Mouse (Mus musculus): Measurements from ENCODE around the gene Scn4a. TPM values are rescaled to one million over a fixed set of nuclear protein-coding genes. Genes with fewer than 3 reads are reported as not detected.
A peak's percentile ranks its signal among the peaks of the same experiment; 100 is the strongest.
"Not testable (repeated sequence)": the region's sequence is repeated elsewhere in the genome, so short reads cannot be mapped to it uniquely, and the experiment has no call there.

Scn4a gene
- 100 to 1,000 TPM; 472 to 505 TPM for total RNA-seq (2021)
- long read RNA-seq, experiment 1, full-length matches to known transcripts = 7 of 187 reads
- long read RNA-seq, experiment 1, partial matches to known transcripts = 52 of 187 reads
- long read RNA-seq, experiment 1, other reads (novel, unspliced or antisense) = 128 of 187 reads
- long read RNA-seq, experiment 2, full-length matches to known transcripts = 1 of 115 reads
- long read RNA-seq, experiment 2, partial matches to known transcripts = 34 of 115 reads
- long read RNA-seq, experiment 2, other reads (novel, unspliced or antisense) = 80 of 115 reads

GRCm38 (mm10) chr11:106353188-106353587, at the start of gene Scn4a:
Gene Scn4a (minus strand): TSS chr11:106353288.
- no peak for DNase-seq (ENCODE audit: low spot score)

DNA sequence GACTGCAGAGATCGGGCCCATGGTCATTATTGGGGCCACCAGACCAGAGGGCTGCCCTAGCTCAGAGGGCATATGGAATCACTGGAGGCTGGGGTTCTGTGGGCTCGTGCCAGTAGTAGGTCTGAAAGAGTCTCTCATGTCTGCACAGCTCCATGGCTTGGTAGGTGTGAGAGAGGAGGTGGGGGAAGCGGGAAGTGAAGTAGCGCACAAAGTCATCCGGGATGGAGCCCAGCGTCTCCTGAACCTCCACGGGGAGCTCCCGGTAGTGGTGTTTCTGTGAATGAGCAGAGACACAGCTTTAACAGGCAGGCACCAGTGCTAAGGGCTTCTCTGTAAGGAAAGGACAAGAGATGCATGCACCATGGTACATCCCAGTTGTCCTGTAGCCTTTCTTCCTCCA, 45.4 kb upstream of the Scn4a start:
- DNase-seq (ENCODE audit: low spot score) = no peak

DNA sequence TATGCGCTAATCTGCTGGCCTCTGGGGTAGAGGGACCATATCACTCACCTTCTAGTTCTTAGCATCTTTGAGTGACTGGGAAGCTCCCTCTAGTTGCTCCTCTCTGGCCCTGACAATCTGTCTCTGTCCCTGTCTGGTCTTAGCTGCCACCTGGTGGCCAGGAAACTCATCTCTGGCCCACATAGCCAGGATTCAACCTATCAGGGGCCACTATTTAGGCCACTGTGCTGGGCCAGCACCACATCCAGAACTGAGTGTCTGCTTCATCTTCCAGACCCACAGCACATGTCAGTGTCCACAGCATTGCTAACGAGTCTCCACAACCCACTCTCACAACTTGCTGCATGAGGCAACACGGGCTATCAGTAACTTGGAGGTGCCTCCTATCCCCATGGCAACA, 44.6 kb upstream of the Scn4a start:
- DNase-seq (ENCODE audit: low spot score) = no peak

- not testable (repeated sequence) for DNase-seq (ENCODE audit: low spot score)
Measured at GRCm38 (mm10) chr11:106394055-106394454, 41.0 kb upstream of the Scn4a start.

- no peak for DNase-seq (ENCODE audit: low spot score)
Measured at GRCm38 (mm10) chr11:106393331-106393616, 40.2 kb upstream of the Scn4a start.

DNA sequence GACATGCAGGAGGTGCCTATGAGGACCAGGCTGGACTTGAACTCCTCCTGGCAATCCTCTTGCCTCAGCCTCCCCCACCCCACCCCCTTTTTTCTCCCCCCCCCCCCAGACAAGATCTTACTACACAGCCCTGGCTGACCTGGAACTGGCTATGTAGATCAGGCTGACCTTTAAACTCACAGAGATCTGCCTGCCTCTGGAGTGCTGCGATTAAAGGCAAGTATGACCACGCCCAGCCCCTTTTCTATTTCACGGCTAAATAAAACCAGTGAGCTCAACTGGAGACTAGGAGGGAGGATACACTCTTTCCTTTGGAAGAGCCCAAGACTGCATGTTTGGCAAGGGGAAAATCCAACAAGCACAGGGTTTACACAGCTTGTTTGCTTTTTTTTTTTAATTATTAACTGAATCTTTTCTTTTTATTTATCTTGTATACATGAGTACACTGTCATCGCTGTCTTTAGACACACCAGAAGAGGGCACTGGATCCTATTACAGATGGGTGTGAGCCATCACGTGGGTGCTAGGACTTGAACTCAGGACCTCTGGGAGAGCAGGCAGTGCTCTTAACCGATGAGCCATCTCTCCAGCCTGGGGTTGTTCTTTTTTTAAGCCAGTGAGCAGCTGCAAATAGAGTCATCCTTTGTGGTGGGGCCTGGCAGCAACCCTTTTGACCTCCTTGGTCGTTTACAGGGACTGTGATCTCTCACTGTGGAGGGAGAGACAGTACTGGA, 39.7 kb upstream of the Scn4a start:
- DNase-seq (ENCODE audit: low spot score) = no peak

GRCm38 (mm10) chr11:106391546-106392188, 38.6 kb upstream of the Scn4a start:
- DNase-seq (ENCODE audit: low spot score) = peak; percentile 81

DNA sequence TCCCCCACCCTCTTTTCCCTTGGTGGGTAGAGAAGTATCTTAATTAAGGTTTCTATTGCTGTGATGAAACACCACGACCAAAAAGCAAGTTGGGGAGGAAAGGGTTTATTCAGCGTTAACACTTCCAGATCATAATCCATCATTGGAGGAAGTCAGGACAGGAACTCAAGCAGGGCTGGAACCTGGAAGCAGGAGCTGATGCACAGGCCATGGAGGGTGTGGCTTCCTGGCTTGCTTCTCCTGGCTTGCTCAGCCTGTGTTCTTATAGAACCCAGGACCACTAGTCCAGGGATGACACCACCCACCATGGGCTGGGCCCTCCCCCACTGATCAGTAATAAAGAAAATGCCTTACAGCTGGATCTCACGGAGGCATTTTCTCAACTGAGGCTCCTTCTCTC, 37.7 kb upstream of the Scn4a start:
- no peak for DNase-seq (ENCODE audit: low spot score)

DNA sequence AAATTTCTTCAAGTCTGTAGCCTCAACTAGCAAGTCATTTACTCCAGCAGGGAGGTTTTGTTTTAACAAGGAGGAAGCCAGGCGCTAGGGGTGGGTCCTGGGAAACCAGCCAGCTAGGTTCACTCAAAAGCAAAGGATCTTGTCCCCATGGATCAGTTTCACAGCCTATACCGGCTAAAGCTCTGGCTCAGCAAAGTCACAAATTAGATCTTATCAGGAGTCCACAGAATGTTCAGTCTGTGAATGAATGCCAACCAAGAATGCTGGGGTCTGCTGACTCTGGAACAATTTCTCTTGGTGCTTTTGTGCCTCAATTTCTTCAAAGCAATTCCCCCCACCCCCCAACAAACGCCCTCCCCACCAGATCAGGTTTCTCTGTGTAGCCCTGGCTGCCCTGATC, 36.5 kb upstream of the Scn4a start:
- DNase-seq (ENCODE audit: low spot score) = no peak

DNA sequence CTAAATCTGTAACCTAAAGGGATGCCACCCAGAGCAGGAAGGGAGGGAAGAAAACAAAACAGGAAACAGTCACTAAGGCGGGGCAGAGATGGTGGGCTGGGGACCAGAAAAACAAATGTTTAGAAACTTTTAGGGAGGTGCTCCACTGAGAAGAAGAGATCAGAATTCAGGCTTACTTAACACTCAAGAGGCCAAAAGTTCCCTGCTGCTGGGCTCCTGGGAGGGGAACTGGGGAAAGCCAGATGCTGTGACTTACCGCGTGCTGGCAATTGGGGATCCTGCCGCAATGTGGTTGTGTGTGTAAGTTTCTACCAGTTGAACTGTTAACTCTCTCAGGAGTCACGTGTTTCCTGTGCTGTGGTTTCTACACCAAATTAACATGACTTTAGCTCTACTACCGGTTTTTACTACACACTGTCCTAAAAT, 34.7 kb upstream of the Scn4a start, which contains the start of gene Icam2:
Icam2 (minus strand) TSS at position 285 of the 426 bp plus-strand sequence.
- no peak for DNase-seq (ENCODE audit: low spot score)

DNA sequence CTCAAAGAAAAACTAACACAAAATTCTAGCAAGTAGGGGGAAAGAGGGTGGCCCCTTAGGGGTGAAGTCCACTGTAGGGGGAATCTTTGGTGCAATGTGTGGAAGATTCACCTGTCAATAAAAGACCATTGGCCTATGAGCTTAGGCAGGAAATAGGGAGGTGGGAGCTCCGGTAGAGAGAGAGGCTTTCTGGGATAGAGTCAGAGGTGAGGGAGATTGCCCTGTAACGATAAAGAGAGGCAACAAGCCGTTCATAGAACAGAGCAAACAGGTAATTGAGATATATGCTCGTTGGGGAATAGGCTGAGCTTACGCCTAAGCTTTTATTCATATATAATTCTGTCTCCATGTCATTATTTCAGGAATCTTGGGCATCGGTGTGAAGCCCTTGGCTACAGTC, 33.9 kb upstream of the Scn4a start:
- DNase-seq (ENCODE audit: low spot score) = no peak

GRCm38 (mm10) chr11:106386409-106386808, 33.3 kb upstream of the Scn4a start:
- no peak for DNase-seq (ENCODE audit: low spot score)

DNA sequence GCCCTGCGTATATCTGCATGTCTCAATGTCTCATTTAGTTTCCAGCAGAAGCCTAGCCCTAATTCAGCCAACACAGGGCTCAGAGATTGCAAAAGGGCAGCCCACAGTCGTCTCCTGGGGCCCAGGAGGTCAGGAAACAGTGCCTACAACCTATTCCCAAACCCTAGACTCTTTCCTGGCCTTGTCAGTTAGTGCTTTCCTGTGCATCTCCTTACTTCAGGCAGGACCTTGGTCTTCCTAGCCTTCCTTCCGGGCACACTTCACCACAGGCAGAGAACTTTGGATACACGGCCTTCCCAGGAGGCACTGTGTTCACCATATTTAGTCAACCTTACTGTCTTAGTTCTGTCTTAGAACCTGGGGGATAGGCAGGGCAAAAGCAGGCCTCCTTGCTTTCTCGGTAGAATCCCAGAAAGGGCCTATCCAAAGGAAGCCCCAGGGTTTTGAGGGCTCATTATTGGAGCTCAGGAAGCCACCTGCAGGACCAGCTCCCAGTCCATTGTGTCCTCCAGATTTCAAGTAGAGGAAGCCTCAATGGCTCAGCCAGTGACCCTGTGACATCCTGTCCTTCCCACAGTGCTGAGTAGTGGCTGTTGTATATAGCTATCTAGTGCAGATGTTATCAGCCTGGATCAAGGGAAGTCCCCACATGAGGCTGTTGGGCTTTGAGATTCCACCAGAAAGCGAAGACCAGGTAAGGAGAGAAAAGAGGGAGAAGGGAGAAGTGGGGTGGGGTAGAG, 30.1 kb upstream of the Scn4a start:
- no peak for DNase-seq (ENCODE audit: low spot score)

GRCm38 (mm10) chr11:106382424-106382823, 29.3 kb upstream of the Scn4a start:
- DNase-seq (ENCODE audit: low spot score) = no peak

DNA sequence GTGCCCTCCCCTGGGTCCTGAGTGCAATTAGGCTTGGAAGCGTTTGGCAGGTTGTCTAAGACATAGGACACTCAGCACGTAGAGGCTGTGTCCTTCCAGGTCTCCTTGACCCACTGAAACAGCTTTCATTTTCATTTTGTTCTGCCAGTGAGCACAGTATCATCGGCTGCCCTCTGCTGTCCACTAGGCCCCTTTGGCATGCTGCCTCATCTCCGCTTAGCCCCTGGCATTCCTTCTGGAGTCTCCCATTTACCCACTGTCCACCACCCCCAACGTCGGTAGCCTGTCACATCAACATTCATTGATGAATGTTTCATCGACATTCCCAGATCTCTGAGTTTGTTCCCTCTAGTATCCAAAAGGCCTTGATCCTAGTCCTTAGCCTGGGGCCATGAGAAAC, 28.8 kb upstream of the Scn4a start:
- DNase-seq (ENCODE audit: low spot score) = no peak

DNA sequence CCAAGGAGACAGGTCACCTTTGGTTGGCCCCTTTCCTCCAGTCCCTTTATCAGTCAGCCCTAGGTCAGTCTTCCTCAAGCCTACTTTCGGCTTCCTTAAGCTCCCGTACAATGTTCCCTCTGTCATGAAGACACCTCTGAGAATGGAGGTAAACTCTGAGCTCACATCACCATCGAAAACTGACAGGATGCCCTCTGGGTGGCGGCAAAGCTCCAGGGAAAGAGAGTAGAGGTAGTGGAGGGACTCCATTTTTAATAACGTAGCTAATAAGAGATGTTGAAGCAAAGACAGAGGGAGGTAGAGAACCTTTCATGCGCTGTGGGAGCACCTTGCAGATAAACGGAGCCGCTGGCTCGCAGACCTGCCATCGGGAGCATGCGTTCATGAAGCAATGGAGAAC, 27.9 kb upstream of the Scn4a start:
- DNase-seq (ENCODE audit: low spot score) = no peak

DNA sequence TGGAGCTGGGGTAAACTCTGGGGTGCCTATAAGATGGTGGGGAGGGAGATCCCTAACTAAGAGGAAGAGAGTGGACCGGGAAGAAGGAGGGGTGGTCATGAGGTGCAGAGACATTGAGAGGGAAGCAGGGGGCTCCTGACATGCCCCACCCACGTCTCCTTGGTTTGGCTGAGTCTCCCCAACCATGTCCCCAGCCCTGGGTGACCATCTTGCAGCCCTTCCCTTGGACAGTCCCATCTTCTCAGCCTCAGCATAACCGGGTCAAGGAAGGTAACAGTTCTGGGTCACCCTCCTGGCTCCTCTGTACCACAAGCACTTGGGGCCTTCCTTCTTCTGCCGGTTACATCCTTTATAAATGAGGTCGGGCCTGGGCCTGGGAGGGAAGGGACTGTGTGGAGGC, 21.9 kb upstream of the Scn4a start:
- no peak for DNase-seq (ENCODE audit: low spot score)

- DNase-seq (ENCODE audit: low spot score) = no peak
Measured at GRCm38 (mm10) chr11:106374559-106374958, 21.5 kb upstream of the Scn4a start.

DNA sequence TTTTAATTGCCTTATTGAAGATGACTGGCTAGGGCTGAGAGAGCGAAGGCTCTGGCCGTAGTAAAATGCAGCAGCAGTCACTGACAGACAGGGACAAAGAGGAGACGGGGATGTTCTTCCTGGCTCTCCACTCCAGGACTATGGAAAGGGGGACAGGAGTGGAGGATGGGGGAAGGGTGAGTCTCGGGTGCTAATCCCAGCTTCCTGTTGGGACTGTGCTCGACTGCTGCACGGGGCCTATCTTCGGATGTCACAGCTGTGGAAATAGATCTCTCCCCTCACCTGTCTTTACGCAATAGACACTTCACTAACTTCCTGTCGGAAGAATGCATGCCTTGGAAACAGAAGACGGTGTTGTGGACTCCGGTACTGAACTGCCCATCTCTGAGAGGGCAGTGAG, 20.9 kb upstream of the Scn4a start:
- no peak for DNase-seq (ENCODE audit: low spot score)

DNA sequence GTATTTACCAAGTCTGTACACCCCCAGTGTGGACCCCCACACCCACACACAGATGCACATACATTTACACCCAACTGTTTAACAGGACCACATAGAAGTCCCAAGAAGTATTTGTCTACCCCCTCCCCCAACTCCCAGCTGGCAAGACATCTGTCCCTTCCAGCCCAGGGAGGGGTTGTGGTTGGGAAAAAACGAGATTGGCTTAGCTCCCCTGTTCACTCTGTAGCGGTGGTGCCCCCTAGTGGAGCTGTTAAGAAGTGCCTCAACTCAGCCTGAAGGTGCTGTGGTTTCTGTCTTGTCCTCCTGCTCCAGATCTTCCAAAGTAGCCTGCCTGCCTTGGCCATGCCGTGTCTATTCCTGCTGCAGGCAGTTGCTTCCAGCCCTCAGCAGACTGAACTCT, 13.2 kb upstream of the Scn4a start:
- peak; percentile 92 for DNase-seq (ENCODE audit: low spot score)

DNA sequence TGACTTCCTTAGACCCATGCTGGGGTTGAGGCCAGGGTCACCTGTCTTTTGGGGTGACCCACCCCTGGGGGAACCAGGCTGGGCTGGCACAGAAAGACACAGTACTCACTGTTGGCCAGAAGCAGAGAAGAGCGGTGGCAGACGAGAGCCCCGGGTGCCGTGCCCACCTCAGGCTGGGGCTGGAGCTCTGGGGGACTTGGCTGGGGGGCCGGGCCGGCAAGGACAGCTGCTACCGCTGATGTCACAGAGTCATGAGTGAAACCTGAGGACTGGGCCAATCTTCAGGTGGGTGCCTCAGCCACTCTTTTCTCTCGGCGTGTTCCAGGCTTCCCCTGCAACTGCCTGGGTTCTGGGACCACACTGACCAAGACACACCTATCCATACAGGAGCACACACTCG, 12.3 kb upstream of the Scn4a start, which contains the start of gene Prr29:
Prr29 (plus strand) TSS at position 107 of the 400 bp plus-strand sequence.
- DNase-seq (ENCODE audit: low spot score) = peak; percentile 77

- peak; percentile 76 for DNase-seq (ENCODE audit: low spot score)
Measured at GRCm38 (mm10) chr11:106364712-106365111, 11.6 kb upstream of the Scn4a start.
